Mouse (Mus musculus) effector memory CD4-positive, alpha-beta T cell, adult 5 months (primary cell): ENCODE data around the gene Ubr4. TPM values are rescaled to one million over a fixed set of nuclear protein-coding genes. Genes with fewer than 3 reads are reported as not detected.

Experiments used
- polyA plus RNA-seq: library from polyadenylated mRNA; unstranded; fragments of 100-300 nt; shearing (Covaris generic); gene quantifications from one replicate; pipeline ENCODE4 v1.2.1, GENCODE M21; 2017

Gene Ubr4
- polyA plus RNA-seq, result 70.6 TPM

DNA sequence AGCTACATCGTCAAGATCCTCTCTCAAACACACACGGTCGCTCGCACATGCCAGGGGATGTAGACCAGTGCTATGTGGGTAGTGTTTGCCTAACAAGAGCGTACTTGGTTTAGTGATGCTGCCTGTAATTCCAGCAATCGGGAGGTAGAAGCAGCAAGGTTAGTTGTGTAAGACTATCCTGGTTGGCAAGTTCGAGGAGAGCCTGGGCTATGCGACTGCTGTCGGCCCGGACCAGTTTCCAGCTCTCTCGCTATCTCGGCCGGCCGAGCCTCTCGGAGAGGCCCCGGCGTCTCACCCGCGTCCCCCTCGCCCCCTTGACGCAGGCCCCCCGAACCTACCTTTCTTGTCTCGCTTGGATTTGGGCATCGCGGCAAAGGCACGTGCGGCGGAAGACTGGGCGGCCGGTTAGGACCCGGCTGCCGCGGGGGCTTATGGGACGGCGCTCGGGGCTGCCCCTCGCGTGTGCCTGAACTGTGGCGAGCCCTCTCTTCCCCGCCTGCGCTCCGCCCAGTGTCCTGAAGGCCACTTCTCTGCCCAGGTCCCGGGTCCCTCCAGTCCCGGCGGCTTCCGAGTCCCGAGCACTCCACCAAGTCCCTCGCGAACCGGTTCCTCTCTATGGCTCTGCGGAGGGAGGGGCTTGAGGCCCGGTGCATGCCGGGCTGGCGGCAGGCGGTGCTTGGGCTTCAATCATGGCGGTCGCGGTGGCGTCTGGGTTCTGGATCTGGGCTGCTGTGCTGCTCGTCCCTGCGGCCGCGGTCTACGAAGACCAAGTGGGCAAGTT is at the start of gene Ubr4, which contains the start of the genes Mrto4 and Emc1:
TSS of gene Ubr4 (plus strand) at position 679 of the 781 bp plus-strand sequence.
TSS of gene Mrto4 (minus strand) at position 646 of the 781 bp plus-strand sequence.
TSS of gene Emc1 (plus strand) at position 657 of the 781 bp plus-strand sequence.

DNA sequence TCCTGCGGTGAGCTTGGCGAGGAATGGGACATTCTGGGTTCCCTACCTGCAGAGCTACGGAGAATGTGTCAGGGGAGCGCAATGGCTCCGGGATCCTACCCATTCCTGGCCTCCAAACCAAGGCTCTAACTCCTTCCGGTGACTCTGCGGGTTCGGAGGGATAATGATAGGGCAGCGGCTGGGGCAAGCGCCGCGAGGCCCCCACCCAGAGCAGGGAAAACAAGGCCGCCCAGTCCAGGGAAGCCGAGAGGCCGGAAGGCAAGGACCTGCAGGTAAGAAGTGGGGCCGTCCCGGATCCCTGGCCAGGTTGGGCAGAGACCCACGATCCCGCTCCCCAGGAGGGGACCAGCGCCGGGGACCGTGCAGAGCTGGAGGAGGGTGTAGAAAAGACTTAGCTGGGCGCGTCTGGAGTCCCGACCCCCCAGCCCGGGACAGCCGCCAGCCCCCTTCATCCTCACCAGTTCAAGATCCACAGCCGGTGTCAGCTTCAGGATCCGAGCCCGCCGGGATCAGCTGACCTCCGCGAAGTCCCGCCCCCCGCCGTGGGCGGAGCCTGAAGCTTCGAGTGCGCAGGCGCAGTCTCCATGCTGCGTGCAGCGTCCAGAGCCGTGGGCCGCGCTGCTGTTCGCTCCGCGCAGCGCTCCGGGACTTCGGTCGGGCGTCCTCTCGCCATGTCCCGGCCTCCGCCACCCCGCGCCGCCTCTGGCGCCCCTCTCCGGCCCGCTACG is 42.1 kb upstream of the Ubr4 start, which contains the start of the genes Pqlc2 and Akr7a5:
TSS of gene Pqlc2 (minus strand) at position 538 of the 728 bp plus-strand sequence.
TSS of gene Akr7a5 (plus strand) at position 574 of the 728 bp plus-strand sequence.

DNA sequence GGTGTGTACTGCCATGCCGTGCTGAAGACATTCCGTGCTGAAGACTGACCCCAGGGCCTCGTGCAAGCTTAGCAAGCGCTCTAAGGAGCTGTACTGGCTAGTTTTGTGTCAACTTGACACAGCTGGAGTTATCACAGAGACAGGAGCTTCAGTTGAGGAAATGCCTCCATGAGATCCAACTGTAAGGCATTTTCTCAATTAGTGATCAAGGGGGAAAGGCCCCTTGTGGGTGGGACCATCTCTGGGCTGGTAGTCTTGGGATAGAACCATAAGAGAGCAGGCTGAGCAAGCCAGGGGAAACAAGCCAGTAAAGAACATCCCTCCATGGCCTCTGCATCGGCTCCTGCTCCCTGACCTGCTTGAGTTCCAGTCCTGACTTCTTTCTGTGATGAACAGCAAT is 177.8 kb downstream of the Ubr4 start, which contains the start of gene Iffo2:
TSS of gene Iffo2 (plus strand) at position 301 of the 400 bp plus-strand sequence.

Other genes with a start within 250 kb of the Ubr4 start
- gene Minos1, start 221.5 kb upstream of the Ubr4 start, polyA plus RNA-seq, result 261 TPM
- gene Capzb, start 159.7 kb upstream of the Ubr4 start, polyA plus RNA-seq, result 518 TPM
- 6.7 TPM for gene Pqlc2, start 41.9 kb upstream of the Ubr4 start, polyA plus RNA-seq
- gene Akr7a5, start 41.9 kb upstream of the Ubr4 start, polyA plus RNA-seq, result 23.2 TPM
- 66.8 TPM for gene Mrto4, start within 50 bp of the Ubr4 start, polyA plus RNA-seq
- 37.6 TPM for gene Emc1, start within 50 bp of the Ubr4 start, polyA plus RNA-seq
- 7.1 TPM for gene Iffo2, start 177.9 kb downstream of the Ubr4 start, polyA plus RNA-seq